Mouse (Mus musculus) thymus, adult 2 months (tissue): Measurements from ENCODE around the gene Glod5. TPM values are rescaled to one million over a fixed set of nuclear protein-coding genes. Genes with fewer than 3 reads are reported as not detected.

Experiments used
- DNase-seq: peaks from one replicate; pipeline ENCODE4 v3.0.0; 2021
- H3K27ac ChIP-seq: fragments of 200-500 bp; 2 replicates; pipeline ENCODE4 v1.5.1; 2012; ENCODE audit warnings: low read length, control low read depth; ENCODE audit not compliant: control insufficient read depth, insufficient read depth
- H3K27me3 ChIP-seq: fragments of 200-500 bp; 2 replicates; pipeline ENCODE4 v1.6.1; 2012; ENCODE audit warnings: mild to moderate bottlenecking, low read length, moderate library complexity, mixed read lengths; ENCODE audit not compliant: control insufficient read depth, insufficient read depth
- H3K36me3 ChIP-seq: fragments of 200-500 bp; 2 replicates; pipeline ENCODE4 v1.6.1; 2012; ENCODE audit warnings: mild to moderate bottlenecking, low read length, moderate library complexity; ENCODE audit not compliant: control insufficient read depth, insufficient read depth
- H3K4me1 ChIP-seq: fragments of 200-500 bp; replicated peaks from 2 replicates; pipeline ENCODE4 v1.6.1; 2012; ENCODE audit warnings: low read length; ENCODE audit not compliant: control insufficient read depth, insufficient read depth
- H3K4me3 ChIP-seq: fragments of 200-500 bp; 2 replicates; pipeline ENCODE4 v1.5.1; 2012; ENCODE audit warnings: mild to moderate bottlenecking, low read length, control low read depth, moderate library complexity; ENCODE audit not compliant: control insufficient read depth, insufficient read depth
- CTCF ChIP-seq: fragments of 200-500 bp; IDR thresholded peaks from 2 replicates; pipeline ENCODE4 v1.5.1; 2012; ENCODE audit warnings: mild to moderate bottlenecking, control low read depth, low read length, moderate library complexity, borderline replicate concordance; ENCODE audit not compliant: control insufficient read depth, poor library complexity, insufficient read depth; ENCODE audit errors: extremely low read depth
- POLR2A ChIP-seq: fragments of 200-500 bp; IDR thresholded peaks from 2 replicates; pipeline ENCODE4 v1.6.1; 2012; ENCODE audit warnings: mild to moderate bottlenecking, low read length, control low read depth, moderate library complexity; ENCODE audit not compliant: control insufficient read depth, poor library complexity, insufficient read depth; ENCODE audit errors: extremely low read depth
- WGBS: fragments of 180-500 bp; shearing (Covaris S2); methylation state at CpG from one replicate; pipeline ENCODE4 v1.1.7; 2018; 5-methylcytosine and 5-hydroxymethylcytosine counted together
- polyA plus RNA-seq: library from polyadenylated mRNA; depleted of rRNA; stranded (reverse); fragments of >200 nt; gene quantifications from 2 replicates; pipeline ENCODE4 v1.2.3, GENCODE M21; 2012

The Glod5 gene
- polyA plus RNA-seq, 1 experiment = not detected

GRCm38 (mm10) chrX:8002001-8002400 lies 16.3 kb downstream of the Glod5 start:
- no peak overlapping the region for H3K4me3 ChIP-seq
- no peaks in the 10 kb centered on the region for H3K36me3 ChIP-seq
- no peaks in the 10 kb centered on the region for H3K4me1 ChIP-seq
- 92% methylated on average over 5 of the region's 5 CpGs for WGBS
- DNase-seq = no peak
- H3K27me3 ChIP-seq = no peaks in the 10 kb centered on the region
- H3K27ac ChIP-seq = no peak overlapping the region
- TF ChIP-seq CTCF = no peak
- TF ChIP-seq POLR2A = no peak

GRCm38 (mm10) chrX:8000546-8001192 lies 17.6 kb downstream of the Glod5 start:
- DNase-seq = no peak
- H3K27ac ChIP-seq = no peak overlapping the region
- H3K36me3 ChIP-seq = no peaks in the 10 kb centered on the region
- H3K4me1 ChIP-seq = no peaks in the 10 kb centered on the region
- H3K27me3 ChIP-seq = no peaks in the 10 kb centered on the region
- WGBS = 89% methylated on average over 3 of the region's 3 CpGs
- H3K4me3 ChIP-seq = no peak overlapping the region
- TF ChIP-seq POLR2A = no peak
- no peak for TF ChIP-seq CTCF

- H3K4me1 ChIP-seq = no peaks in the 10 kb centered on the region
- no peak overlapping the region for H3K27ac ChIP-seq
- TF ChIP-seq CTCF = no peak
- TF ChIP-seq POLR2A = no peak
- H3K27me3 ChIP-seq = no peaks in the 10 kb centered on the region
- WGBS = 90% methylated on average over 10 of the region's 10 CpGs
- DNase-seq = no peak
- no peak overlapping the region for H3K4me3 ChIP-seq
- H3K36me3 ChIP-seq = no peaks in the 10 kb centered on the region
These were observed 25.1 kb downstream of the Glod5 start for GRCm38 (mm10) chrX:7993068-7993735.

- WGBS = 79% methylated on average over 8 of the region's 8 CpGs
- TF ChIP-seq POLR2A = no peak
- no peak for TF ChIP-seq CTCF
- no peak overlapping the region for H3K4me3 ChIP-seq
- DNase-seq = no peak
- H3K27ac ChIP-seq = no peak overlapping the region
- no peaks in the 10 kb centered on the region for H3K36me3 ChIP-seq
- H3K27me3 ChIP-seq = no peaks in the 10 kb centered on the region
- H3K4me1 ChIP-seq = no peaks in the 10 kb centered on the region
These were observed 25.8 kb downstream of the Glod5 start for GRCm38 (mm10) chrX:7992379-7993067.

- no peak overlapping the region for H3K4me3 ChIP-seq
- no peaks in the 10 kb centered on the region for H3K27me3 ChIP-seq
- H3K36me3 ChIP-seq = no peaks in the 10 kb centered on the region
- 88% methylated on average over 7 of the region's 7 CpGs for WGBS
- no peak for TF ChIP-seq POLR2A
- no peak for TF ChIP-seq CTCF
- no peak overlapping the region for H3K27ac ChIP-seq
- DNase-seq = no peak
- H3K4me1 ChIP-seq = no peaks in the 10 kb centered on the region
These were observed 36.9 kb downstream of the Glod5 start for GRCm38 (mm10) chrX:7981368-7981767.

- TF ChIP-seq CTCF (no peak), POLR2A (no peak)
- Histone ChIP-seq H3K27me3 (no peaks in the 10 kb centered on the region), H3K4me3 (no peak within 1 kb of the TSS), H3K4me1 (no peaks in the 10 kb centered on the region), H3K27ac (no peak within 1 kb of the TSS), H3K36me3 (no peaks in the 10 kb centered on the region)
- DNase-seq = no peak
- WGBS = 89% methylated on average over 11 of the region's 11 CpGs
These were observed 40.4 kb downstream of the Glod5 start, which contains the start of gene Gata1 for GRCm38 (mm10) chrX:7977892-7978291. Gene Gata1 (minus strand): TSS chrX:7978071.

- 89% methylated on average over 4 of the region's 4 CpGs for WGBS
- no peaks in the 10 kb centered on the region for H3K36me3 ChIP-seq
- TF ChIP-seq POLR2A = no peak
- TF ChIP-seq CTCF = no peak
- H3K27ac ChIP-seq = no peak overlapping the region
- peaks cover under 1% of the 10 kb centered on the region for H3K4me1 ChIP-seq
- no peaks in the 10 kb centered on the region for H3K27me3 ChIP-seq
- H3K4me3 ChIP-seq = no peak overlapping the region
- DNase-seq = no peak
These were observed 47.0 kb downstream of the Glod5 start for GRCm38 (mm10) chrX:7971292-7971691.
